Mouse (Mus musculus) kidney, postnatal 36 days (tissue): Measurements from ENCODE around the gene Rec8.

Experiments used
- DNase-seq, 2 experiments: peaks; one replicate each; pipeline ENCODE4 v3.0.0; 2021 to 2022; ENCODE audit warnings: mixed read lengths in 2 of 2

The Rec8 gene

GRCm38 (mm10) chr14:55596036-55596690 lies 21.7 kb upstream of the Rec8 start:
- DNase-seq, result peak in 1 of 2 experiments; percentile 36

GRCm38 (mm10) chr14:55598521-55599390 lies 19.1 kb upstream of the Rec8 start:
- no peak for DNase-seq

- DNase-seq, result no peak
These were observed 14.6 kb upstream of the Rec8 start, which contains the start of gene Irf9 for GRCm38 (mm10) chr14:55603271-55603632. TSS of gene Irf9 (plus strand) at chr14:55603571.

GRCm38 (mm10) chr14:55603633-55604576 lies 13.9 kb upstream of the Rec8 start:
- peak; percentile 96 to 97 for DNase-seq

- DNase-seq, result no peak
These were observed 13.0 kb upstream of the Rec8 start for GRCm38 (mm10) chr14:55604823-55605222.

- no peak for DNase-seq
These were observed 11.9 kb upstream of the Rec8 start for GRCm38 (mm10) chr14:55605743-55606459.

GRCm38 (mm10) chr14:55608339-55608738 lies 9.5 kb upstream of the Rec8 start:
- DNase-seq, result no peak

- peak; percentile 19 to 29 for DNase-seq
These were observed 4.5 kb upstream of the Rec8 start for GRCm38 (mm10) chr14:55613346-55613745.

GRCm38 (mm10) chr14:55614565-55615178 lies 3.2 kb upstream of the Rec8 start:
- DNase-seq, result no peak

- DNase-seq, result no peak
These were observed 2.0 kb upstream of the Rec8 start for GRCm38 (mm10) chr14:55615876-55616275.

GRCm38 (mm10) chr14:55616844-55617243 lies 993 bp upstream of the Rec8 start:
- no peak for DNase-seq

- DNase-seq, result no peak
These were observed 804 bp downstream of the Rec8 start for GRCm38 (mm10) chr14:55618486-55619195.

GRCm38 (mm10) chr14:55628077-55628827 lies 10.4 kb downstream of the Rec8 start:
- no peak for DNase-seq

GRCm38 (mm10) chr14:55629312-55629711 lies 11.5 kb downstream of the Rec8 start:
- peak; percentile 49 to 86 for DNase-seq

- DNase-seq, result peak; percentile 14 to 54
These were observed 17.2 kb downstream of the Rec8 start for GRCm38 (mm10) chr14:55634874-55635522.

GRCm38 (mm10) chr14:55635523-55636007 lies 17.7 kb downstream of the Rec8 start, which contains the start of gene Ipo4:
TSS of gene Ipo4 (minus strand) at chr14:55635957.
- DNase-seq, result peak; percentile 94 to 95

- DNase-seq, result no peak
These were observed 20.0 kb downstream of the Rec8 start, which contains the start of gene Gm49378 for GRCm38 (mm10) chr14:55637795-55638194. TSS of gene Gm49378 (minus strand) at chr14:55637895.

- DNase-seq, result no peak
These were observed 23.0 kb downstream of the Rec8 start for GRCm38 (mm10) chr14:55640816-55641215.

GRCm38 (mm10) chr14:55641291-55641690 lies 23.5 kb downstream of the Rec8 start:
- no peak for DNase-seq
